Mouse (Mus musculus) layer of hippocampus, adult 2 months (tissue): Measurements from ENCODE around the gene Tox2. TPM values are rescaled to one million over a fixed set of nuclear protein-coding genes. Genes with fewer than 3 reads are reported as not detected.

ENCODE experiments used
- DNase-seq, 2 experiments: peaks; one replicate each; pipeline ENCODE4 v3.0.0; 2022; ENCODE audit warnings: low spot score in 2 of 2
- H3K27ac ChIP-seq: fragments of 200-600 bp; 2 replicates; pipeline ENCODE4 v1.8.1; 2022
- H3K4me3 ChIP-seq: fragments of 200-600 bp; 2 replicates; pipeline ENCODE4 v1.8.1; 2022; ENCODE audit warnings: mild to moderate bottlenecking
- CTCF ChIP-seq: fragments of 200-600 bp; conservative IDR thresholded peaks from 2 replicates; pipeline ENCODE4 v1.8.1; 2022; ENCODE audit warnings: antibody characterized with exemption, mild to moderate bottlenecking, moderate library complexity
- total RNA-seq, 2 experiments: library from RNA; stranded (reverse); gene quantifications; 2 replicates each; pipeline ENCODE4 v1.2.3; 2021

Tox2 gene
- total RNA-seq, 2 experiments from 2014 or later = 20.8 to 21.3 TPM

GRCm38 (mm10) chr2:163194543-163194942, 8.4 kb upstream of the Tox2 start:
- H3K4me3 ChIP-seq = no peak overlapping the region
- no peak for DNase-seq
- TF ChIP-seq CTCF = no peak
- no peak overlapping the region for H3K27ac ChIP-seq

- TF ChIP-seq CTCF = no peak
- DNase-seq = no peak
- no peak overlapping the region for H3K27ac ChIP-seq
Measured at GRCm38 (mm10) chr2:163195106-163195833, 7.7 kb upstream of the Tox2 start.

GRCm38 (mm10) chr2:163195834-163196145, 7.1 kb upstream of the Tox2 start:
- no peak for TF ChIP-seq CTCF
- Histone ChIP-seq H3K27ac (no peak overlapping the region), H3K4me3 (no peak overlapping the region)
- no peak for DNase-seq

More at GRCm38 (mm10) chr2:163195106-163195833, 7.7 kb upstream of the Tox2 start:
- no peak overlapping the region for H3K4me3 ChIP-seq

GRCm38 (mm10) chr2:163201897-163202296, 1.0 kb upstream of the Tox2 start:
- no peak overlapping the region for H3K27ac ChIP-seq
- H3K4me3 ChIP-seq = no peak overlapping the region
- TF ChIP-seq CTCF = no peak
- DNase-seq = no peak

GRCm38 (mm10) chr2:163202553-163202883, 407 bp upstream of the Tox2 start:
- DNase-seq = no peak
- no peak for TF ChIP-seq CTCF
- Histone ChIP-seq H3K27ac (no peak overlapping the region), H3K4me3 (peak overlapping the region; percentile 15; the same call in 1 of the 2 replicates)

GRCm38 (mm10) chr2:163203635-163204547, 966 bp downstream of the Tox2 start:
- TF ChIP-seq CTCF = no peak
- H3K27ac ChIP-seq = peak overlapping the region; percentile 80
- DNase-seq = no peak
- H3K4me3 ChIP-seq = peak overlapping the region; percentile 62

- TF ChIP-seq CTCF = no peak
- Histone ChIP-seq H3K4me3 (peak overlapping the region; percentile 62), H3K27ac (peak overlapping the region; percentile 80)
- DNase-seq = no peak
Measured at GRCm38 (mm10) chr2:163204548-163205261, 1.8 kb downstream of the Tox2 start.

GRCm38 (mm10) chr2:163205262-163205647, 2.3 kb downstream of the Tox2 start:
- Histone ChIP-seq H3K27ac (0 out of 2 replicates have a peak overlapping the region, but pooled peaks have one; percentile 39), H3K4me3 (peak overlapping the region; percentile 62; the same call in 1 of the 2 replicates)
- DNase-seq = no peak

GRCm38 (mm10) chr2:163205737-163206490, 3.0 kb downstream of the Tox2 start:
- peak in 1 of 2 experiments; percentile 31 for DNase-seq
- no peak overlapping the region for H3K27ac ChIP-seq
- H3K4me3 ChIP-seq = no peak overlapping the region
- no peak for TF ChIP-seq CTCF

More at GRCm38 (mm10) chr2:163205262-163205647, 2.3 kb downstream of the Tox2 start:
- TF ChIP-seq CTCF = no peak

- TF ChIP-seq CTCF = peak; percentile 69
- H3K4me3 ChIP-seq = no peak overlapping the region
- H3K27ac ChIP-seq = no peak overlapping the region
- no peak for DNase-seq
Measured at GRCm38 (mm10) chr2:163207315-163207714, 4.4 kb downstream of the Tox2 start.

GRCm38 (mm10) chr2:163209139-163209538, 6.2 kb downstream of the Tox2 start:
- Histone ChIP-seq H3K4me3 (no peak overlapping the region), H3K27ac (no peak overlapping the region)
- no peak for DNase-seq
- TF ChIP-seq CTCF = no peak

GRCm38 (mm10) chr2:163213085-163213484, 10.2 kb downstream of the Tox2 start:
- no peak for TF ChIP-seq CTCF
- DNase-seq = no peak
- Histone ChIP-seq H3K4me3 (no peak overlapping the region), H3K27ac (no peak overlapping the region)
